Mouse (Mus musculus) right cerebral cortex, adult 18-20 months (tissue): Measurements from ENCODE around the gene Diexf.

ENCODE experiments used
- DNase-seq: peaks from one replicate; pipeline ENCODE4 v3.0.0; 2022; ENCODE audit warnings: mixed read lengths

Diexf gene

DNA sequence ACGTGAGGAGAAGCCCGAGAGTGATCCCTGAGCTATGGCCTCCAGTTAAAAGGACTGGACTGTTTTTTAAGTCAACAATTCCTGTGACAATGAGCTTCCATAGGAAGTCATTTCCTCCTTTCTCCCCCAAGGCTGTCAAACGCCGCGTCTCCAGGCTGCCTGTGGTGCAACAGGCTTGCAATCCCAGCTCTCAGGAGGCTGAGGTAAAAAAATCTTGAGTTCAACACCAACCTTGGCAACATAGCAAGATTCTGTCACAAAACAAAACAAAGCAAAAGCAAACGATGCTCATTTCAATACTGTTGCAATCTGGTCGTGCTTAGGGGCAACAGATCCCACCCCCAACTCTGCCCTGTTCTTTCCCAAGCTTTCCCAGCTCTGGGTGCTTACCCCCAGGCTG lies 8.0 kb upstream of the Diexf start:
- no peak for DNase-seq

DNA sequence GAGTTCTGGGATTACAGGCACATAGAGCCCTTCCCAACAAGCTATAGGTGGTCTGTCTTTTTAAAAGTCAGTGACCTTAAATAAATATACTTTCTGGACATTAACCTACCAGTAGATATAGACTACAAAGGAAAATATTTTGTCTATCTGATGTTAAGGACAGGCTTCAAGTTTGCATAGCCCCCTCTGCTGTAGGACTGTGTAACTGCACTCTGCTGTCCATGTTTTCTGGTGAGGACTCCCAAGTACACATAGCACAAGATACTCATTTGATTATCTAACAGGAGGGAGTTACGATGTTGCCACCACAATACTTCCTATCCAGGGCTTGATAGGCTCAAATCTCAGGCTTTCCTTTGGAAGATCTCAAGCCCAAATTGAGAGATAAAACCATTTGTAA lies 3.7 kb upstream of the Diexf start:
- DNase-seq = no peak

DNA sequence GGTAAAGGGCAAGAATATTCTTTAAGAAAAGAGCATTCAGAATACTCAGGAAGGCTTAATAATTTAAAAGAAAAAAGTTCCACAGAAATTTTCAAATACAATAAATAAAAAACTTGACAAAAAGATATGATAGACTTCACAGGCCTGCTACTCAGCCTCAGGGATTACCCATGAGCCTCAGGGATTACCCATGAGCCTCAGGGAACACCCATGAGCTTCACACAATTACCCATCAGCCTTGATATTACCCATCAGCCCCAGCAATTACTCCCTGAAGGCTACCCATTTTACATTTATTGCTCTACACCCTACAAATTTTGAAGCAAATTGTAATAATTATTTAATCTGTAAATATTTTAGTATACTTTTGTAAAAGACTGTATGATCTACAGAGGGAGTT lies 2.3 kb upstream of the Diexf start:
- DNase-seq = no peak

DNA sequence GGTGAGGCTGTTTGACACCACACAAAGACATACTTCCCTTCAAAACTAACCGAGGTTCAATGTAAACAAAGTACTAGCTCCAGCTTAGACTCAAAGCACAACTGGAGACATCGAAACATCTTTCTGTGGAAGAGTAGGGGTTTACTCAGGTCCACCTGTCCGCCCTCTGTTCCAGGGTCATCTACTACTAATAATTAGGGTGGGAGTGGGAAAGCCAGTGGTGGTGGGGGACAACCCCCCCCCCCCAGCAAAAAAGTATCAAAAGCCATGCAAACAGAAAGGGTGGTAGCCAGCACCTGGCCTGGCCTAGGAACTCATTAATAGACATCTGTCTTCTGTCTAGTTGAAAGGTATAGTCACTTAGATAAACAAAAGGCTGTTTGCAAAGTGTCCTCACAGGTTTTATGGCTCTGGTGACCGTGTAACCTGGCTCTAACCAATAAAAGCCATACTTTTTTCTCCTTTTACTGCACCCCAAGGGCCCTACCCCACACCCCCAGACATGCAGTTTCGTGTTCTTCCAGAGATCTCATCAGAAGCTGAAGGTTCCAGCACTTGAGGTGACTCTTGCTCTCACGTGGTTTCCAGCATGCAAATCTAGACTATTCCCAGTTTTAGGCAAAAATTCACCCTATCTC lies 1.4 kb upstream of the Diexf start:
- DNase-seq = no peak

DNA sequence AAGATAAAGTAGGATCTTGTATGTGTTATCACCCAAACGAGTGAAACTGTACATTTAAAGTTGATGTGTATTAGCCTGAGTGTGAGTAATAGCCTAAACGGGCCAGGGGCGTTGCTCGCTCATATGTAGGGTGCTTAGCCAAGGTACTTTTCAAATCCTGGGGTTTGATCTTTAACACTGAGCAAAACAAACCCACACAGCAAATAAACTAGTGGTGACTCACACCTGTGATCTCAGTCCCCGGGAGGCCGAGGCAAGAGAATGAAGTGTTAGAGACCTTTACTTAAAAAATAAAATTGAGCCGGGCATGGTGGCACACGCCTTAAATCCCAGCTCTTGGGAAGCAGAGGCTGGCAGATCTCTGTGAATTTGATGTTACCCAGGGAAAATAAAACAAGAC lies 767 bp upstream of the Diexf start:
- DNase-seq = no peak

DNA sequence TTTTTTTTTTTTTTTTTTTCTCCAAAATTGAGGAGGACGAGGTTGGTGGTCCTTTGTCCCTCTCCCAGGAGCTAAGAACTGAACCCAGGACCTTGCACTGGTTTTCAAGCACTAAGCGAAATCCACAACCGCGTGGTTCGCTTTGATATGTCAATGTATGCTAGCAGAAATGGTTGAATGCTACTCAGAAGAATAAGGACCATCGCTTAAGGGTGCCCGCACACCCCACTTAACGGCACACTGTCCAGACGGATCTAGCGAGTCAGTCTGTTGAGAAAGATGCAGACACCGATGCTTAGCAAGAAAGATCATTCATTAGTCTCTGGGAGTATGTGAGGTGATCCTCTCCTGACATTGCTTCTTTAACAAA lies 369 bp upstream of the Diexf start:
- no peak for DNase-seq

DNA sequence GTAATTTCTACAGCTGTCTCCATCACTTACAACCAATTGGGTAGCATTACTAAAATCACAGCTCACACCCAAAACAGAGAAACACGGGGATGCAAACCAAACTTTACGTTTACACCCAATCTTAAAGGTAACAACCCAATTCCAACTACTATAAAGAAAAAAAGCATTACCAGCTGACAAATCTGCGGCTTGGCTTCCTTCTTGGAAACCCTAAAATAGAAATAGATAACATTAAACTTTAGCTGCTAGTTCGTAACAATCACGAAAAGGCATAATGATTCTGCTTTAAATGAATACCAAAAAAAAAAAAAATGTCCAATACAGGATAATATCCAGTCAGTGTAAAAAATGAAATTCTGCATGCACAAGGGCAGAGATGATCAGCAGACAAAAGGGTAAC lies 751 bp downstream of the Diexf start:
- DNase-seq = no peak

DNA sequence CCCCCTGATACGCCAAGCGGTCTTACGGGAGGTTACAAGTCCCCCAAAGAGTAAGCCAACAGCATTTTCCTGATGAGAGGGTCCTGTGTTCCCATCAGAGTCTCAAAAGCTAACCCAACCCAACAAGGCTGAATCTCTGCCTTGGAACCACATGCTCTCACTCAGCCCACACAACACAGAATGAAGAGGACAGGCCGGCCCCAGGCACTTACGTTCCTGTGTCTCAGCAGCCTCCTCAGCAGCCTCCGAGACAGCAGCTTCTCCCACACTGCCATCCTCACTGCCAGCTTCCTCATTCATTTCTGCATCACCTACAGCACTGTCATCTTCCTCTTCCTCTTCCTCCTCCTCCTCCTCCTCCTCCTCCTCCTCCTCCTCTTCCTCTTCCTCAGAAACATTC lies 2.0 kb downstream of the Diexf start:
- peak; percentile 59 for DNase-seq

DNA sequence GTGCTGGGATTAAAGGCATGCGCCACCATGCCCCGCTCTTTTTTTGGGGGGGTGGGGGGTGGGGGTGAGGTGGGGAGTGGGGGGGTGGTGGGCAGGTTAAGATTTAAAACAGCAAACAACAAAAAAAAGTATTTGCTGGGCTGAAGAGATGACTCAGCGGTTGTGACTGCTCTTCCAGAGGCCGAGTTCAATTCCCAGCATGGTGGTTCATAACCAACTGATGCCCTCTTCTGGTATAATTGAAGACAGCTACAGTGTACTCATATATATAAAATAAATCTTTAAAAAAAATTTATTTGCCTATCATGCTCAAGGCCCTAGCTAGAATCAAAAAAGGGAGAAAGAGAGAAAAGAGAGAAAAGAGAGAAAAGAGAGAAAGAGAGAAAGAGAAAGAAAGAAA lies 4.2 kb downstream of the Diexf start:
- no peak for DNase-seq

DNA sequence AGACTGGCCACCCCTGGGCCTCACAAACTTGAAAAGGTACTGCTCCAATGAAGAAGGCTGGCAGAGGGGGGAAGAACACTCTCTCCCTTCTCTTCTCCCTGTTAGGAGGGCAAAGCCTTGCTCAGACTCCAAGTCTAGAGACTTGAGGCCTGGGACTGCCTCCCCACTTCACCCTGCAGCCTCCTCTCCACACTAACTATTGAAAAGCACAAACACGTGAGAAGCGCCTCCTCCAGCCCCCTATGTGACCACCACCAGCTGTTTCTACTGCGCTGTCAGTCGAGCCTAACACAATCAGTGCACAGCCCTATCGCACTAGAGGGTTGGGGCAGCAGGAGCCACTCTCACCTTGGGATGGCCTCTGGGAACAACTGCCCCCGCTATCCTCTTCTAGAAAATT lies 6.8 kb downstream of the Diexf start:
- no peak for DNase-seq

DNA sequence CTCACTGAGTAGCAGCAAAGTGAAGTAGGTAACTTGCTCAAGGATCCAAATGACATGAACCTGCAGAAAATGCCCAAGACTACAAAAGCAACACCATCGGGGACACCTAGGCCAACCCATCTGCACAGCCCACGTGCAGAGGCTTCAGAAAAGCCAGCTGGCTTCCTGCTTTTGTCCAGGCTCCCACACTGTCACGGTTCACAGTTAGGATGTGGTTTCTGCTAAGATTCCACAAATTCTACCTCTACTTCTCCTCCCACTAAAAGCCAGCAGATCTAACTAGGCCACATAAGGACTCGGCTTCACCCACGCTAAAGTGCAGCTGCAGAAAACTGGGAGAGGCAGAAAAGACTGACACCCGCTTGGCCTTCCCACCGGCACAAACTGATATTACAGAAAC lies 7.3 kb downstream of the Diexf start:
- peak; percentile 71 for DNase-seq

DNA sequence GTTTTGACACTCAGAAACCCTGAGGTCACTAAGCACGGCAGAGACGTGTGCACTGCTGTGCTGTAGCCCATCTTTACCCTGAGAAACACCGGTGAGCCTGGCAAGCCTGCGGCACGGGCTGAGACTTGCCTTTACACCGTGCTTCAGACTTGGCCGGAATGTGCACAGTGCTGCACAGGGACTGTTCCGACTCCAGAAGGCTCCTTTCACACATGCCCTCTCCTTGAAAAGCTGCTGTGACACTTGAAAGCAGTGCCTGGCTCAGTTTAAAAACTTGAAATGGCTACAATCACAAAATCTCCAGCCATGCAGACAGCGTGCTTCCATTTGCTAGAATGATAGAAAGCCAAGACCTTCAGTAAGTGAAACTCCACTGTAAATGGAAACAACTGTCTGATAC lies 18.0 kb downstream of the Diexf start:
- DNase-seq = peak; percentile 42

DNA sequence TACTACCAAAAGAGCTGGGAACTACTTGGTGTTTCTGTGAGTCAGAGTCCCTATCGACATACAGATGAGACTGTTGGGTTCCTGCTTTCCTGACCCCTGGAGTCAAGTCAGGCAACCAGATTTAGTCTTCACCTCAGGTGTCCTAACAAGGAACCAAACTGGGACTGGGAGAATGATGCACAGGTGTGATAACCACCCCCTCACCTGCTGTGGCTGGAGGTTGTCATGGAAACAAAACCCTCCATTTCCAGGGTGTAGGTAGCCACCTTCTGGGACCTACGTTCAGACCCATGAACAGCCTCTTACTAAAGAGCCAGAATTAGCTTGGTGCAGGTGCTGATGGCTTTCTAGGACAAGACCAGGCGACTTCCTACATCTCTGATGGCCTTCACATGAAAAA lies 27.1 kb downstream of the Diexf start:
- DNase-seq = no peak

DNA sequence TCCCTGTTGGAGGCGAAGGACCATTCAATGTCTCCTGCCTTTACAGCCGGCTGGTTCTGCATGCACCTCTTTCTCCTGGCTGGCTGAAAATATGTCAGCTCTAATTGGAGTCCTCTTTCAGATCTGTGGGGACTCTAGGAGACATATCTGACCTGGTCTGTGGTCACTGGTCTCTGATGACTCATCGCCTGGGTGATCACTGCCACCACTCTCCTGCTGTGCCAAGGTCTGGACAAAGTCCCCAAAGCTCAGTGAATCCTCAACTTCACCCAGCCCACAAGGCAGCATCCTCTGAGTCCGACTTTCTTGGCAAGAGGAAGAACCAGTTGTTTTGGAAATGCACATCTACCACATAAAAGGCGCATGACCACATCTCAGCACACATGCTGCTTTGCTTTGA lies 27.5 kb downstream of the Diexf start:
- DNase-seq = no peak

DNA sequence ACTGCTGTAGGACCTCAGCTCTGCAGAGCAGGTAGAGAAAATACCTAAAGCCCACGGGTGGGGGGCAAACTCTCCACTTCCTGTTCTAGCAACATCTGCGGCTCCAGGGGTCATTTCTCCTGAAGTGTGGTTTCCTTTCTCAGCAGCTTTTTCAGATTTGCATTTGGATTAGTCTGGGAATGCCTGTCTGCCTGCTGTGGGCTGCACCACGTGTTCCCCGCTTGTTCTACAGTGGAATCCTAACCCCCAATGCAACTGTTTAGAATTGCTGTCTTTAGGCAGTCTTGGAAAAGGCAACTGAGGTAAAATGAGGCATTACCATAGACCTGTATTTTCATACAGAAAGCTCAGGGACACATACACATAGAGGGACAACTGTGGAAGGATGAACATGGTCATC lies 28.0 kb downstream of the Diexf start:
- DNase-seq = peak; percentile 56

DNA sequence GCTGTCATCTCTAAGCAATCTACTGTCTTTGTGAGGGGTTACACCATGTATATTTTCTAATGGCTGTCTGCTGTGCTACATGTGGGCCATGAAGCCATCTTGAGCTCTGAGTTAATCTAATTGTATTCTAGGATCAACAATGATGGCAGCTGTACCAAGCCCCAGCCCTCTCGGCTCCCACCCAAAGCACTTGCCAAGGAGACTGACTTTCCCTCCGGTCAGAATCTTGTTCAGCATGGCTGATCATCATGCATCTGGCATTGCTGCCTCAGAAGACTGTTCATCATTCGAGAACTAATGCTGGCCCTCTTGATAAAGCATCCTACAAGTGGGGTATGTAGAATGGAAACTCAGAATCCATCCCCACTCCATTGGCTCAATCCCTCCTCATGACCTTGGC lies 31.1 kb downstream of the Diexf start:
- no peak for DNase-seq

DNA sequence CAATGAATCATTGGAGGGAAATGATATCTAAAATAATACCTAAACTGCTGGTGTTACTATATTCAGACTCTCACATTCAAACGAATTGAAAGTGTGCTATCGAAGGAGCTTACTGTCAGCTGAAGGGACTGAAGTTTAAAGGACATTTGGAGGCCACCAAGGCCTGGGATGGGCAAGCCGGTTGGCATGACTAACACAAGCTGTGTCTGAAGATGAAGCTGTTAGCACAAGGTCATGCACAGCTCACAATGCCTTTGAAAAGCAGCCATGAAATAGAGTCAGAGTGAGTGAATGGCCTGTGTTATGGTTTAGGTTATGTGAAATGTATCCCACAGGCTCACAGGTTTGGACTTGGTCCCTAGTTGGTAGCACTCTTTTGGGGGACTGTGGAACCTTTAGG lies 36.5 kb downstream of the Diexf start:
- DNase-seq = no peak

DNA sequence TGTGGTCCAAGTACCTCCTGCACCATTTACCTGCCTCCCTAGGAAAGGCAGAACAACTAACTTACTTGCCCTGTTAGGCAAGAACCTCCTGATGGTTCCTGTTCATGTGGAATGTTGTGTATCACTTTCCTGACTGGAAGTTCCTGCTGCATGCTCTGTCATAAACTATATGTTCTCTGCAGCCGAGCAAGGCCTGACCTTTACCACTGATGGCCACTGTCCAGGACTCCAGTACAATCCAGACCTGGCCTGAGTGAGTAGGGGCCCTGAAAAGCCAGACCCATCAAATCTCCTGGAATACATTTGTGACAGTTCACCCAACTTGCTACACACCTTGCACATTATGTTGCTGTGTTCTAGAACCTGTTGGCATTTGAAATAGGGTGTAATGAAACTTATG lies 37.3 kb downstream of the Diexf start:
- no peak for DNase-seq

DNA sequence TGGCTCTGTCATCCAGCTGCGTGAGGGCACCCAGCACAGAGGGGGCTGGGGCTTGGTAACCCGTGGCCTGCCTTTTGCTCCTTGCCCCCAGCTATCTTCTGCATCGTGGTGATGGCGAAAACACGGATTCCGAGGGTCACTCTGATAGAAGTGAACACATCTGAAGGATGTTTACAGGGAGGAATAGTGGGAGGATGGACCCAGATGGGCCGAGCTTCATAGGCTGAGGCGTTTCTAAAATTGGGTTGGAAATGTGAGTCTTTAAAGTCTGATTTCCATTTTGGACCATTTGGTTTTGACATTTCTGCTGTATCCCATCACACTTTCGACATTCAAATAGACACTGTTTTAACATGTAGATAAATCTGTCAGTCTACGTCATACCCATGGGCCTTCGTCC lies 39.2 kb downstream of the Diexf start:
- no peak for DNase-seq

DNA sequence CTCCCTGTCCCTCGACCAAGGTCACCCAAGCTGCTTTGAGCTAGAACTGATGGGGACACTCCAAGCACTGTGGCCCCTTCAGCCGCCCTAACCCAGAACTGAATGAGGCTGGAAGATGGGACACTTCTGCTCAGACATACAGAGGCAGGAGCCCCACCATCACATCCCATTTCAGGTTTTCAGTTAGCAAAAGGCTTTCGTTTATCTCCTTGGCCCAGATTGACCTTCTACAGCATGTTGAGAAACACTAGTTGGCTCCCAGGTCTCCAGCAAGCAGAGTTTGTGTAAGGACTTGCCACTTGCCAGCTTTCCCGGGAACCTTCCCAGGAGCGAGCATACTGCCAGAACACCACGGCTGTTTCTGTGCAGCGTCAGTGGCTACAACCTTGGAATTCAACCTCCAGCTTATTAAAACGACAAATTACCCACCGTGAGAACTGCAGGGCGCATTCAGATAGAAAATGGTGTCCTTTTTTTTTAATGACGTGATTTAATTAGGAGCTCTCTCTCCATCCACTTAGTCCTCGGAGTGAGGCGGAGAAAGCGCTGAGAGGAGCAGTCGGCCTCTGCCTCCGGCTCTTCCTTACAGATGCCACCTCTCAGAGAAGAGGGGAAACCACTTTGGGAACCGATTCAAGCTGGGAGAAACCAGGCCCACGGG lies 39.7 kb downstream of the Diexf start:
- peak; percentile 73 for DNase-seq

DNA sequence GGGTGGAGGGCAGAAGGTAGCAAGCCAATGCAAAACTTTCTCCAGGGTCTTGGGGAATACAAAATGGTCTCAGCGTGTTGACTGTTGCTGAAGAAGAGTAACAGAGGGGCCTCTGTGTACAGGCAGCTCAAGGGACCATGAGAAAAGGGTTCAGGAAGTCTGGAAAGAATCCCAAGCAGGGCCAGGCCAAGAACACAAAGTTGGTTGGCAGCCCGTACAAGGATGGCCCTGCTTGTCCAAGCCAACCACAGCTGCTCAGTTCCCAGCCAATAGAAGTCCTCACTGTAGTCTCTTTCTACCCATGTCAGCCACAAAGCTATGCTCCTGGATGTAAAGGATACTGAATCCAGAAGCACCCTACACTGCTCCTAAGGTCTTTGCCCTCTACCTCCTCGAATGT lies 40.4 kb downstream of the Diexf start:
- DNase-seq = no peak

DNA sequence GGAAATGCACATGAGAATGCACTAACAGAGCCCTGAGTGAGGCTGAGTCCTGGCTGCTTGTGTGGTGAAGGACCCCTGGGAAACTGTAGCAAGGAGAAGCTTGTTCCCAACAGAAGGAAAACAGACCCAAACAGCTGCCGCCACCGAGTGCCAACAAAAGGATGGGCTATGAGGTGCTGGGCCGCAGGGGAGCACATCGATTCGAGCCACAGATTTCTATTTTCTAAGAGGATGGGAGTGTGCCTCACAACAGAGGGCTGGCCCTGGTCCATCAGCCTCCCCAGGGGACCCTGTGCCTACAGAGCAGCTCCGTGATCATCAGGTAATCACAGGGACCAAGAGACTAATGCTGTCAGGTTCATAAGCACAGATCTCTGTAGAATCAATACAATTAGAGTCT lies 40.9 kb downstream of the Diexf start:
- no peak for DNase-seq

DNA sequence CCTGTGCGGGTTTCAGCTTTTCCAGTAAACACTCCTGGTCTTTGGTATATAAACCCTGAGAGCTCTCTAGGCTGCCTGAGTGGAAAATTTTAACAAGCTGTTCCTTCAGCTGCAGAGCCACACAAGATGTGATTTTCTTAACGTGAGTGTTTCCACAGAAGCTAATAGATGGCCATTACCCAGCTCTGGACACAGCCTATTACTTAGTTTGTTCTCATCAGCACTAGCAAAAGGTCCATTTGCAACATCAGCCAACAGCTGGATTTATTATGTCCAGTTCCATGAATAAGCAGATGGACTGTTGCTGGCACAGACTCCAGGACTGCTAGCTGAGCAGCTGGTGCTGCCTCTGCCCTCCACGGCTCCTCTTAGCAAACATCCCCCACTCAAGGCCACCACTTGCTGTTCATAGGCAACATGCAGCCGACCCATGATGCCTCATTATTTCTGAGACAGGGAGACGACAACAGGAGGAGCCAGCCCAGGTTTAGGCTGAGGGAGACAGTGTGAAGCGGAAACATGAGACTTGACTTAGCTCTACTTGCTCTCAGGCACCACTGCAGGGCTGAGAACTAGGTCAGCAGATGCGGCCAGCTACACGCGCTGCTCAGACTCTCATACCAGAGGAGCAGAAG lies 43.1 kb downstream of the Diexf start:
- peak; percentile 42 for DNase-seq

DNA sequence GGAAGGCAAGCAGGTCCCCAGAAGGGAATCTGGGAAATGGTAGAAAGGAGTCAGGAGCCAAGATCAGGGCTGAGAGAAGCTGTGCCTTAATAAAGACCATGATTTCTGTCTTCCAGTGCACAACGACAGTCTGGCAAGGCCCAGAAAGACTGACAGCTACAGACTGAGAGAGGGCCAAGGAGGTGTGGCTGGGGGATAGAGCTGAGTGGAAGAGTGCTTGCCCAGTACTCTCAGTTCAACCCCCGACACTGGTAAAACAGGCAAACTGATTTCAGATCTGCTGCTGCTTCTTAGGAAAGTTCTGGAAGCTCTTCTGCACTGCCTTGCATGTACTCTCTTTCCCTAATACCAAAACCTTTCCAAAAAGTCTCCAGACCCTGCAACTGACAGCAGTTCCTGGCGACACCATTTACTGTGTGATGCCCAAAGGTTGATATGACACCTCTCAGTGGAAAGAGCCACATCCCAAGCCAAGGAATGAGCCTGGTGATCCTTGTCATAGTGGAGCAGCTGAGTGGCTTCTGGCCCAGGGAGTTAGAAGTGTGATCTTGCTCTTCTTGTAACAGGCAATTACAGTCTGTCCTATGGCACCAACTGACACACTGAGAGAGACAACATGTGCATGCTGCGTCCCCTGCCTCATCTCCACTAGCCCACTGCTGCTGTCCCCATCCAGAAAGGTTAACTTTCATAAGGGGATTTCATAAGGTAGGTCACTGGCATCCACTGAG lies 43.8 kb downstream of the Diexf start:
- DNase-seq = no peak
